Mouse (Mus musculus): Measurements from ENCODE around the gene Sec61b. TPM values are rescaled to one million over a fixed set of nuclear protein-coding genes. Genes with fewer than 3 reads are reported as not detected.

Gene Sec61b
- polyA plus RNA-seq, 2 experiments = 177 to 271 TPM

DNA sequence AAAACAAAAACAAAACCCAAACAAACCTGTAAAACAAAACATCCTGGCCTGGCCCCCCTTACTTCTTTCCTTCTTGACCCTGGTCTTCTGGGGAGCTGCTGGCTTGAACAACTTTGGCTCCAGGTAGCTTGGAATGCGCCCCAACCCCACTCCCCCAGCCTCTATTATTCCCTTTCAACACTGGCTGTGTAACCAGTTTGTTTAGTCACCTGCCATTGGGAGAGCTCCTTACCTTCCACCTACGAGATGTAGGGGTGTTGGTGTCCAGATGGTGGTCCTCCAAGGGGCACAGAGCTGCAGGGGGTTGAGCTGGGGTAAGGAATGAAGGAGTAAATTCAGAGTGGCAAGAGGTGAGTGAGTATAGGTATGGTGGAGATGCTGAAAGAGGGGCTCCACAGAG is 7.3 kb upstream of the Sec61b start:
- Histone ChIP-seq H3K9ac (replicated peaks) (no peak overlapping the region), H3K4me1 (replicated peaks; ENCODE audit: control insufficient read depth in 2 of 2, insufficient read depth in 2 of 2, low read length in 1 of 2) (no peaks in the 10 kb centered on the region), H3K27me3 (ENCODE audit: control insufficient read depth, insufficient read depth, low read length) (no peaks in the 10 kb centered on the region), H3K27ac (no peak overlapping the region), H3K9me3 (ENCODE audit: control insufficient read depth, low read length) (no peaks in the 10 kb centered on the region), H3K4me2 (ENCODE audit: low read depth) (no peak overlapping the region), H3K36me3 (replicated peaks; ENCODE audit: control insufficient read depth, insufficient read depth, low read depth) (peaks cover 22% of the 10 kb centered on the region), H3K4me3 (ENCODE audit: insufficient read depth in 1 of 2, low read depth in 2 of 2, low read length in 2 of 2) (no peak overlapping the region)
- 75% methylated on average over 2 of the region's 2 CpGs for WGBS (ENCODE audit: insufficient replicate concordance)
- no peak for DNase-seq (ENCODE audit: low read depth in 3 of 3, low spot score in 3 of 3)
- TF ChIP-seq EP300 (IDR thresholded peaks at IDR 0.05; ENCODE audit: low read depth) (no peak), CTCF (IDR thresholded peaks at IDR 0.05; ENCODE audit: low read depth) (no peak)
- ATAC-seq (ENCODE audit: insufficient read depth) = no peak

DNA sequence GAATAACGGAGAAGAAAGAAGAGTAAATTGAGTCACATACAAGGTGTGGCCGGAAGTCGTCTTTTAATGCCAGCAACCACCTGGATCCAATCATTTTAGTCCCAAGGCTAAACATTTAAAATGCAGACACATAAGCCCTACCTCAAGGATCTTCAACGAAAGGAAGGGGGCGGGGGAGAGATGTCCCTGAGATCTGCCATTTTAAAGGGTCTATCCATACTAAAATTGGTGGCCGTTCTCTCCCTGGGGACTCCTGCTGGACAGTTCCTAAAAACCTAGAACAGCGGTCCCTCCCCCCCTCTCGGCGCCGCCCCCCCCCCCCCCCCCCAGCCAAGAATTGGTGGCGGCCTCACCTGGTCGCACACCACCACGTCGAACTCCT is 881 bp upstream of the Sec61b start:
- ATAC-seq (ENCODE audit: insufficient read depth) (no peak), DNase-seq (ENCODE audit: low read depth in 3 of 3, low spot score in 3 of 3) (no peak)
- peak overlapping the region; percentile 90 for H3K9ac ChIP-seq (replicated peaks)
- peaks cover 11 to 14% of the 10 kb centered on the region in 2 experiments for H3K4me1 ChIP-seq (replicated peaks; ENCODE audit: control insufficient read depth in 2 of 2, insufficient read depth in 2 of 2, low read length in 1 of 2)
- WGBS (ENCODE audit: insufficient replicate concordance) = 2% methylated on average over 11 of the region's 14 CpGs
- H3K36me3 ChIP-seq (replicated peaks; ENCODE audit: control insufficient read depth, insufficient read depth, low read depth) = peaks cover 26% of the 10 kb centered on the region
- peak overlapping the region; percentile 91 for H3K4me2 ChIP-seq (ENCODE audit: low read depth)
- H3K4me3 ChIP-seq (ENCODE audit: insufficient read depth in 1 of 2, low read depth in 2 of 2, low read length in 2 of 2) = peak overlapping the region; percentile 88 to 96
- H3K27me3 ChIP-seq (ENCODE audit: control insufficient read depth, insufficient read depth, low read length) = no peaks in the 10 kb centered on the region
- peak overlapping the region; percentile 81 for H3K27ac ChIP-seq
- TF ChIP-seq CTCF (IDR thresholded peaks at IDR 0.05; ENCODE audit: low read depth) (no peak), EP300 (IDR thresholded peaks at IDR 0.05; ENCODE audit: low read depth) (no peak)
- no peaks in the 10 kb centered on the region for H3K9me3 ChIP-seq (ENCODE audit: control insufficient read depth, low read length)

DNA sequence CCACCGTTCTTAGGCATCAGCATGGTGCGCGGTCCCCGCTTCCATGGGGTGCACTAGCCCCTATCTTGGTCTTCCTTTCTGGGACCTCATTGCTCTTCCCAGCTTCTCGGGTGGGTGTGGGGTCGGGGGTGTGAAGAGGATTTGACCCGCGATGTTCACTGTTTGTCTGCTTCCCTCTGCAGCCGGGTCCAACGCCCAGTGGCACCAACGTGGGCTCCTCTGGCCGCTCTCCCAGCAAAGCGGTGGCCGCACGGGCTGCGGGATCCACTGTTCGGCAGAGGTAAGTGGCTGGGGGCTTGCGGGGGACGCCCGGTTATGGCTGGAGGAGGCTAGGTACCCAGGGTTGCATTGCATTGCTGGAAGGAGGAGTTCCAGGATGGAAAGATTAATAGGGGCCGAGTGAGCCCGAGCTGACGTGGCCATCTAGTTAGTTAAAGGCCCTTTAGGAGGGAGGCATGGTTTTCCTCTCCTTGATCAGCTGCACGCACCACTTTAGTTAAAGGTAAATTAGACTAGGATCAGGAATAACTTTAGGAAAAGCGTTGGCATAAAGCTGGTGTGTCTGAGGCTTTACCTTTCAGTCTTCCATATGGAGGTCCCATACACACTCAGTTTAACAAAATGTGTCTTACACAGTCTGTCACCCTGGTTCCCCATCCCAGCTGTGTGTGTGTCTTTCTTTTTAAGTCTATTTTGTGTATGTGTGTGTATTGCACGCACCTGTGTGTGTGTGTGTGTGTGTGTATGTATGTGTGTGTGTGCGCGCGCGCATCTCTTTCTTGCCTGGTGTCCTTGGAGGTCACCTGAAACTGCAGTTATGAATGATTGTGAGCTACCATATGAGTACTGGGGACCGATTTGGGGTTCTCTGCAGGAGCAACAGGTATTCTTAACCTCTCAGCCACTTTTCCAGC is 529 bp downstream of the Sec61b start:
- Histone ChIP-seq H3K4me1 (replicated peaks; ENCODE audit: control insufficient read depth in 2 of 2, insufficient read depth in 2 of 2, low read length in 1 of 2) (peaks cover 11 to 14% of the 10 kb centered on the region in 2 experiments), H3K36me3 (replicated peaks; ENCODE audit: control insufficient read depth, insufficient read depth, low read depth) (peaks cover 19% of the 10 kb centered on the region), H3K9me3 (ENCODE audit: control insufficient read depth, low read length) (no peaks in the 10 kb centered on the region), H3K27me3 (ENCODE audit: control insufficient read depth, insufficient read depth, low read length) (no peaks in the 10 kb centered on the region), H3K9ac (replicated peaks) (peak overlapping the region; percentile 69), H3K27ac (peak overlapping the region; percentile 81), H3K4me2 (ENCODE audit: low read depth) (peak overlapping the region; percentile 91), H3K4me3 (ENCODE audit: insufficient read depth in 1 of 2, low read depth in 2 of 2, low read length in 2 of 2) (peak overlapping the region; percentile 96 to 97)
- 12% methylated on average over 31 of the region's 31 CpGs for WGBS (ENCODE audit: insufficient replicate concordance)
- no peak for TF ChIP-seq EP300 (IDR thresholded peaks at IDR 0.05; ENCODE audit: low read depth)
- TF ChIP-seq CTCF (IDR thresholded peaks at IDR 0.05; ENCODE audit: low read depth) = no peak
- no peak for DNase-seq (ENCODE audit: low read depth in 3 of 3, low spot score in 3 of 3)
- ATAC-seq (ENCODE audit: insufficient read depth) = peak; percentile 24; the same call in 1 of the 2 replicates

DNA sequence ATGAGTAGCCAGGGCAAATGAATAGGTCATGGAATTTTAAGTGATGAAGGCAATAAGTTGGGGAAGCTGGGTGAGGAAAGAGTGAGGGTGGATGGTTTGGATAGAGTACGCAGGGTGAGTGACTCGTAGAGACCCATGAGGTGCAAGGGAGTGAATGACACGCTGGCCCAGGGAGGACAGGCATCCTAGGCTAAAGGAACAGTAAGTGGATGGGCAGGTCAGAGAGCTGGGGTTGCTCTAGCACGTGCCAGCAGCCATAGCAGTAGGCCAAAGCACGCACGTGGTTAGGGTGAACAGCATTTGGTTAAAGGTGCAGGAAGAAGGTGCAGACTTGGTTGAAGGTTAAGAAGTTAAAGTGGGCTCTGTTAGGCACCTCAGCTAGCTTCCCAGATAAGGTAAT is 3.1 kb downstream of the Sec61b start:
- H3K27ac ChIP-seq = no peak overlapping the region
- TF ChIP-seq EP300 (IDR thresholded peaks at IDR 0.05; ENCODE audit: low read depth) (no peak), CTCF (IDR thresholded peaks at IDR 0.05; ENCODE audit: low read depth) (no peak)
- no peak overlapping the region for H3K4me3 ChIP-seq (ENCODE audit: insufficient read depth in 1 of 2, low read depth in 2 of 2, low read length in 2 of 2)
- no peak overlapping the region for H3K9ac ChIP-seq (replicated peaks)
- 81% methylated on average over 6 of the region's 6 CpGs for WGBS (ENCODE audit: insufficient replicate concordance)
- H3K27me3 ChIP-seq (ENCODE audit: control insufficient read depth, insufficient read depth, low read length) = no peaks in the 10 kb centered on the region
- peaks cover 11 to 14% of the 10 kb centered on the region in 2 experiments for H3K4me1 ChIP-seq (replicated peaks; ENCODE audit: control insufficient read depth in 2 of 2, insufficient read depth in 2 of 2, low read length in 1 of 2)
- H3K4me2 ChIP-seq (ENCODE audit: low read depth) = no peak overlapping the region
- ATAC-seq (ENCODE audit: insufficient read depth) (no peak), DNase-seq (ENCODE audit: low read depth in 3 of 3, low spot score in 3 of 3) (no peak)
- H3K9me3 ChIP-seq (ENCODE audit: control insufficient read depth, low read length) = no peaks in the 10 kb centered on the region
- H3K36me3 ChIP-seq (replicated peaks; ENCODE audit: control insufficient read depth, insufficient read depth, low read depth) = peaks cover 16% of the 10 kb centered on the region

DNA sequence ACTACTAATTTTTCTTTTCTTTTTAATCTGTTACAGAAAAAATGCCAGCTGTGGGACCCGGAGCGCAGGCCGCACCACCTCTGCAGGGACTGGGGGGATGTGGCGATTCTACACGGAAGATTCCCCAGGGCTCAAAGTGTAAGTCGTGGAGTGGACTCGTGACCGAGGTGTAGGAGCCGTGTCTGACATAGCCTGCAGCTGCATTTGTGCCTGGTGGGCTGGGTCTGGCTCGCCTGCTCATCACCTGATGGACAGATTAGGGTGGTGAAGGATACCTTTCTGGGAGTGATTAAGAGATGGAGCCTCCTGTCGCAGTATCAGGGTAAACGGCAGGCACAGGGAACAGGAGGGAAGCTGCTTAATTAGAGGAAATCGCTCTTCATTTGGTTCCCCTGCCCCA is 5.6 kb downstream of the Sec61b start:
- DNase-seq (ENCODE audit: low read depth in 3 of 3, low spot score in 3 of 3) (no peak), ATAC-seq (ENCODE audit: insufficient read depth) (no peak)
- Histone ChIP-seq H3K4me2 (ENCODE audit: low read depth) (no peak overlapping the region), H3K36me3 (replicated peaks; ENCODE audit: control insufficient read depth, insufficient read depth, low read depth) (peaks cover 16% of the 10 kb centered on the region), H3K27ac (no peak overlapping the region), H3K9ac (replicated peaks) (no peak overlapping the region), H3K9me3 (ENCODE audit: control insufficient read depth, low read length) (no peaks in the 10 kb centered on the region), H3K4me3 (ENCODE audit: insufficient read depth in 1 of 2, low read depth in 2 of 2, low read length in 2 of 2) (no peak overlapping the region), H3K27me3 (ENCODE audit: control insufficient read depth, insufficient read depth, low read length) (no peaks in the 10 kb centered on the region), H3K4me1 (replicated peaks; ENCODE audit: control insufficient read depth in 2 of 2, insufficient read depth in 2 of 2, low read length in 1 of 2) (peaks cover 3 to 7% of the 10 kb centered on the region in 2 experiments; a peak in 3 of 4 replicates)
- no peak for TF ChIP-seq CTCF (IDR thresholded peaks at IDR 0.05; ENCODE audit: low read depth)
- TF ChIP-seq EP300 (IDR thresholded peaks at IDR 0.05; ENCODE audit: low read depth) = no peak
- WGBS (ENCODE audit: insufficient replicate concordance) = 90% methylated on average over 13 of the region's 13 CpGs

Data from liver, embryonic 14.5 days (tissue).